Mouse (Mus musculus): Measurements from ENCODE around the gene Dchs2.
"Not testable (repeated sequence)": the region's sequence is repeated elsewhere in the genome, so short reads cannot be mapped to it uniquely, and the experiment has no call there.

The Dchs2 gene

GRCm38 (mm10) chr3:83127726-83128448 lies at the start of gene Dchs2:
Gene Dchs2, plus strand, starts transcription at chr3:83127948.
- DNase-seq (ENCODE audit: low read depth, low spot score), result no peak

- DNase-seq (ENCODE audit: low read depth, low spot score), result peak; percentile 90
These were observed 47.1 kb upstream of the Dchs2 start for GRCm38 (mm10) chr3:83080567-83081055.

- DNase-seq (ENCODE audit: low read depth, low spot score), result no peak
These were observed 30.2 kb upstream of the Dchs2 start for GRCm38 (mm10) chr3:83097586-83097985.

- no peak for DNase-seq (ENCODE audit: low read depth, low spot score)
These were observed 29.2 kb upstream of the Dchs2 start for GRCm38 (mm10) chr3:83098546-83099034.

GRCm38 (mm10) chr3:83099139-83099538 lies 28.6 kb upstream of the Dchs2 start:
- DNase-seq (ENCODE audit: low read depth, low spot score), result no peak

- DNase-seq (ENCODE audit: low read depth, low spot score), result no peak
These were observed 28.1 kb upstream of the Dchs2 start for GRCm38 (mm10) chr3:83099651-83100050.

GRCm38 (mm10) chr3:83102286-83102685 lies 25.5 kb upstream of the Dchs2 start:
- no peak for DNase-seq (ENCODE audit: low read depth, low spot score)

GRCm38 (mm10) chr3:83110163-83110562 lies 17.6 kb upstream of the Dchs2 start:
- DNase-seq (ENCODE audit: low read depth, low spot score), result peak; percentile 24

- no peak for DNase-seq (ENCODE audit: low read depth, low spot score)
These were observed 16.1 kb upstream of the Dchs2 start for GRCm38 (mm10) chr3:83111485-83112261.

GRCm38 (mm10) chr3:83112869-83113268 lies 14.9 kb upstream of the Dchs2 start:
- DNase-seq (ENCODE audit: low read depth, low spot score), result no peak

GRCm38 (mm10) chr3:83114946-83115345 lies 12.8 kb upstream of the Dchs2 start:
- DNase-seq (ENCODE audit: low read depth, low spot score), result no peak

GRCm38 (mm10) chr3:83117592-83117991 lies 10.2 kb upstream of the Dchs2 start:
- no peak for DNase-seq (ENCODE audit: low read depth, low spot score)

- not testable (repeated sequence) for DNase-seq (ENCODE audit: low read depth, low spot score)
These were observed 3.8 kb upstream of the Dchs2 start for GRCm38 (mm10) chr3:83123945-83124344.

GRCm38 (mm10) chr3:83127088-83127725 lies 541 bp upstream of the Dchs2 start:
- no peak for DNase-seq (ENCODE audit: low read depth, low spot score)

GRCm38 (mm10) chr3:83128449-83128922 lies 738 bp downstream of the Dchs2 start:
- no peak for DNase-seq (ENCODE audit: low read depth, low spot score)

- no peak for DNase-seq (ENCODE audit: low read depth, low spot score)
These were observed 1.4 kb downstream of the Dchs2 start for GRCm38 (mm10) chr3:83129151-83129550.

- DNase-seq (ENCODE audit: low read depth, low spot score), result no peak
These were observed 8.7 kb downstream of the Dchs2 start for GRCm38 (mm10) chr3:83136413-83136812.

- no peak for DNase-seq (ENCODE audit: low read depth, low spot score)
These were observed 11.1 kb downstream of the Dchs2 start for GRCm38 (mm10) chr3:83138820-83139219.

- DNase-seq (ENCODE audit: low read depth, low spot score), result no peak
These were observed 17.9 kb downstream of the Dchs2 start for GRCm38 (mm10) chr3:83145610-83146009.

- no peak for DNase-seq (ENCODE audit: low read depth, low spot score)
These were observed 19.7 kb downstream of the Dchs2 start for GRCm38 (mm10) chr3:83147273-83148054.

- no peak for DNase-seq (ENCODE audit: low read depth, low spot score)
These were observed 20.3 kb downstream of the Dchs2 start for GRCm38 (mm10) chr3:83148055-83148447.

Measured in A20 (cell line).